Mouse (Mus musculus) spleen, adult 2 months (tissue): ENCODE data around the gene Lrp6.

Experiments
- CTCF ChIP-seq: fragments of 200-500 bp; IDR thresholded peaks from 2 replicates; pipeline ENCODE4 v1.5.1; 2011; ENCODE audit warnings: mild to moderate bottlenecking, inconsistent platforms; ENCODE audit not compliant: insufficient read depth, insufficient read length, insufficient replicate concordance; ENCODE audit errors: extremely low read depth
- POLR2A ChIP-seq: fragments of 200-500 bp; IDR thresholded peaks from 2 replicates; pipeline ENCODE4 v1.6.1; 2011; ENCODE audit warnings: low read depth, low read length, inconsistent platforms

DNA sequence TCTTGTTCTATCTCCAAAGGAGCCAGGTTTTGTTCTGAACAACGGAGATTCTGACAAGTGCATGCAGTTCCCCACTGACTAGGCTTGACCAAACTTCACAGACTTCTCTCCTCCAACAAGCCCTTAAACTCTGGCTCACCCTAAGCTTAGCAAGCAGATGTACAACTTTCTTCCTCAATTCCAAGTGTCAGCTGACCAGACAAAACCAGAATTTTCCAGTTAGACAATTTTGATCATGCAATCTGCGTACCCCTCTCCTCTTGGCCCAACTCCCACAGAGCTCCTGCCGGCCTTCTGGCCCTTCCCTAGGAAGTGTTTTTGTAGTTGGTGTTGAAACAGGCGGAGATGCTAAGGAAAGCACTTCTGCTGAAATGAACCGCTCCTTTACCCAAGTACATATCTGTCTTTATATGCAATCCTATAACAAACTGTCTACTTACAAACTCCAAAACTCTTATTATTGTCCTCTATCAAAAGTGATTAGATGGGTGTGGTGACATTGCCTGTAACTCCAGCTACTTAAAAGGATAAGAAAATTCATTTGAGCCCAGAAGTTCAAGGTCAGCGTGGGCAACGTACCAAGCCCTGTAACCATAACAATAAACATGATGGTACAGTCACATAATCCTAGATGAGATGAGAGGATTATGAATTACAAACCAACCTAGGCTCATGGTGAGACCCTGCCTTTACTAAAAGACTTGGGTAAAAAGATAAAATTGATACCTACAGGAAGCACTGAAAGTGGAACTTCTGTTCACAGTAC is 10.4 kb downstream of the Lrp6 start:
- TF ChIP-seq CTCF (no peak), POLR2A (no peak)
